Mouse (Mus musculus): ENCODE data around the gene Spats2l.

Spats2l gene

DNA sequence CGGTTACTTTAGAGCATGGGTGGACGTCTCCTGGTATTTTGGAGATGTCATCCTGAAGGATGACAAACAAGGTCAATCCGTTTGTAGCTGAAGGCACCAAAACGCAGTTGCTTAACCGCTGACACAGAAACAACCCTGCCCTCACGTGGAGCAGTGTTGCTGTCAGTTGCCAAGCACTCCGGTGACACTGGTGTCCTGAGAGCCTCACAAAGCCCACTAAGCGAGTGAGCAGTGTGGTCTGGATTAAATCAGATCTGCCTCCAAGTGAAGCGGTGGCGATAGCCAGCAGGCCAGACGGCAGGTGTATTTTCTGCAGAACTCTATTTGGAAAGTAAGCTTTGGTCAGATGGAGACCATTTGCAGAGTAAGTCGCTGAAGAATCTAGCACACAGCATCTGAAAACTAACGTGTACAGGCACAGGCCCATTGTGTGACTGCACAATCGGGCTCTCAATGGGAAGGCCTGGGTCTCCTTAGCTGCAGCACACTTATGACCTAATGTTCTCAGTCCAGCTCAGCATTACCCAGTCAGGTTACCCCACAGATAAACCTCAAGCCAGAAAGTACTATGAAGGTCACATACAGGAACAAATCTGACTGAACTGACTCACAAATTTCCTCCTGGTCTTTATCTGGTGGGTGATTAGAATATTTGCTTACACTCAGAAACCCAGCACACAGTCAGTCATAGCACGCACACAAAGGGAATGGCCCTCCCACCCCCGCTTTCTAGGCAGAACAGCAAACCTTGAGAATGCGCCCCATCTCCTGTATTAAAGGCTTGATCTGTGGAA, 51.2 kb downstream of the Spats2l start:
- no peak for DNase-seq (ENCODE audit: low read depth, low spot score)

GRCm38 (mm10) chr1:57826245-57826644, 52.3 kb downstream of the Spats2l start:
- no peak for DNase-seq (ENCODE audit: low read depth, low spot score)

- no peak for DNase-seq (ENCODE audit: low read depth, low spot score)
Measured at GRCm38 (mm10) chr1:57833145-57833544, 59.2 kb downstream of the Spats2l start.

GRCm38 (mm10) chr1:57835128-57835527, 61.2 kb downstream of the Spats2l start:
- no peak for DNase-seq (ENCODE audit: low read depth, low spot score)

DNA sequence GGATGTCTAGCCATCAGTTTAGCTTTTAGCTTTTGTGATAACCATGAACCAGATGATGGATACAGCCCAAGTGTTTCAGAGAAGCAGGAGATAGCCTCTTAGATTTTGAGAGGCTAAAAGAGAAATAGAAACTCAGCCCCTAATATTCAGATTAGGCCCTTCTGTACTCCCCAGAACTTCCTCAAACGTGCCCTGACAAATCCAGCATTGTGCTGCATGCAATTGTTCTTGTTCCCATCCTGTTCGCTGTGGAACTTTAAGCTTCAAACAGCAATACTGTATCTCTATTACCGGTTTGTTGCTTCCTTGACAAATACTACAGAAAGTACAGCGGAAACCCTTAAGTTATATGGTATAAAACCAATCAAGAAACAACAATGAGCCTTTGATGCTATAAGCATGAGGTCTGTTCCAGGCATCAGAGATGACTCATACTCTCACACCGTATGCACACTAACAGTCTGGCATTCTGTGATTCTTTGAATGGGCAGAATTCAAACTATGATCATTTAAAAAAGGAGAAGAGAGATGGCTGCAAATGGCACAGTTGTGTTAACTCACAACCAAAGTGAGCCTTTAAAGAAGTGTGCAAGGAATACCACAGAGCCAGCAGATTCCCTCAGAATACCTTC, 62.8 kb downstream of the Spats2l start:
- DNase-seq (ENCODE audit: low read depth, low spot score) = no peak

- peak; percentile 4 for DNase-seq (ENCODE audit: low read depth, low spot score)
Measured at GRCm38 (mm10) chr1:57839863-57840262, 65.9 kb downstream of the Spats2l start.

DNA sequence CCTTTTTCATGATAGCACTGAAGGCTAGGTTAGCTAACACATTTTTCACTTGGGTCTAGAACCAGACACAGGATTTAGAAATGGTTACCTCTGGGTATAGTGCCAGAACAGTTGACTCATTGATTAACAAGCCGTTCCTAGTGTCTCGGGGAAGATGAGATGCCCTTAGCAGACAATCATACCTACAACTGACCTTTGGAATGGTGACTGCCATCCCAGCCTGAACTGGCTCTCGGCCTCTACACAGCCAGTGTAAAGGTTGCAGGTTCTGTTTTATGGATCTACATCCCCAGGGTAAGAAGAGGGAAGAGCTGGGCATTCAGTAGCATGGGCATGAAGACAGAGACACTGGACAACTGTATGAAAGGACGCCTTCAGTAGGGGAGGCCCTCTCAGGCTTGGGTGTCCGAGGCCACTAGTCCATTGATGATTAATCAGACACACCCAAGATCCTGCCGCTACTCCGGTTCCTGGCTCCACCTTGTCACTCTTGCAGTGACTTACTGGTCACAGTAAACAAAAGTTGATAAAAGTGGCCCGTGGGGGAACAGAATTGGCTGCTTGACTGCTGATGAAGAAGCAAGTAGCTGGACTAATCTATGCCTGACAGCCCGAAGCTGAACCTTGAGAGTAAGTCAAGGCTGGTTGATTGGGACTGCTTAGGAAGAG, 71.2 kb downstream of the Spats2l start:
- no peak for DNase-seq (ENCODE audit: low read depth, low spot score)

DNA sequence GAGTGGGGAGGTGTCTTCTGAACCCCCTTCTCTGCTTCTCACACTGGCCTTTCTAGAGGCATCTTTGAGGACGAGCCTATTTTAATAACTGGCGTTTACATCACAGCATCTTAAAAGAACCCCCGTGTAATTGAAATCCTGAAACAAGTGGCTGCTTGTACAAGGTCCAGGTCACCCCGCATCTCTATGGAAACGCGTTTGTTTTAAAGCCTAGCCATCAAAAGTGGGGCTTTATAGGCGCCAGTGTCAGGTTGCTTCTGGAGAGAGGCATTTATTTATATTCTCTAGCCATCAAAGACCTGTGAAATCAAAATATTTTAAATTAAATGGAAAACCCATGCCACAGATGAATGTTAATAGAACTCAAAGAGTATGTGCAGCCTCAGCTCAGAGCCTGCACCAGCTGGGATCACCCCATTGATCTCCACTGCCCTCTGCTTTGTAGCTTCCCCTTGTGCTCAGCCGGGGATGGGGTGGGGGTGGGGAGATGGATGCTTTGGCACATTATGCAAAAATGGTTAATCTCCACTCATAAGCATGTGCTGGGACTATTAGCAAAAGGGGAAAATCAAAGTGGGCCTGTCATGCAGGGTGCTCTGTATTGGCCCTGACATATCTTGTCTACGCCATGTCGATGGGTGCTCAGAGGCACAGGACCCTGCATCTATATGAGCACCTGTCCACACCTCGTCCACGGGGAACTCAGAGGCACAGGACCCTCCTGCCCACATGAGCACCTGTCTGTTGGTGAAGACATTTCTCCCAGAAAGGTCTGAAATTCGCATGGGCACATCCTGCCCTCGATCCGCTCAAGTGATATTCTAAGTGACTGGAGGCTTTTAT, 73.1 kb downstream of the Spats2l start:
- no peak for DNase-seq (ENCODE audit: low read depth, low spot score)

DNA sequence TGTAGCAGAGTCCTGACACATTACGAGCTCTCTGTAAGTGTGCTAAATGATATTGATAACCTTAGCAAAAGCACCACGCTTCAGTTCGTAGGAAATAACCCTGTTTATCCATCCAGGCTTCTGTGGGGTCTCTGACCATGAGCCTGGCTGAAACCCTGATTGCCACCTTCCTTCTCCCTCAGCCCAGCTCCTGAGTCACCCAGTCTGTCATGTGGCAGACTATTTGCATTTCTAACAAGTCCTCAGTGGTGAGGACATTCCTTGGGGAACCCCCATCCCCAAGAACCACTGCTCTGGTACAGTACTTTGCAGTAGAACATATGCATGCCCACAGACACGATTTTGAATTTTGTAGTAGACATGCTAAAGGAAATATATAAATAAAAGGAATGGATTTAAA, 75.1 kb downstream of the Spats2l start:
- peak; percentile 23 for DNase-seq (ENCODE audit: low read depth, low spot score)

GRCm38 (mm10) chr1:57849916-57850315, 76.0 kb downstream of the Spats2l start:
- DNase-seq (ENCODE audit: low read depth, low spot score) = no peak

DNA sequence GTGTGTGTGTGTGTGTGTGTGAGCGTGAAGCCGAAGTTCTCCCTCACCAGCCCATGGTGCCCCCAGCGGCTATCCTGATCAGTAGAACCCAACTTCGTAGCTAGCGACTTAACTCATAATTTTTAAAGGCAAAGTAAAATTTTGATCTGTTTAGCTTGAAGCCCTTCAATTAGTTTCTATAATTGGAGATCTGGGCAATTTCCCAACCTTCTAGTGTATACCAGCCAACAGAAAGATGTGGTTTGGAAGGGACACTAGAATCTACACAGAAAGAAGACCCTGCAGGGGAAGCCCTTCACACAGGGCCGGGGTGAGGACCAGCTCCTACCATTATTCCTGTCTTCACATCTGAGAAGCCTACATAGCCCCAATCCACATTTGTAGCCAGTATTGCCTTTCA, 77.9 kb downstream of the Spats2l start:
- no peak for DNase-seq (ENCODE audit: low read depth, low spot score)

- DNase-seq (ENCODE audit: low read depth, low spot score) = no peak
Measured at GRCm38 (mm10) chr1:57852562-57853271, 78.8 kb downstream of the Spats2l start.

- DNase-seq (ENCODE audit: low read depth, low spot score) = no peak
Measured at GRCm38 (mm10) chr1:57857799-57858198, 83.8 kb downstream of the Spats2l start.

- no peak for DNase-seq (ENCODE audit: low read depth, low spot score)
Measured at GRCm38 (mm10) chr1:57862024-57862423, 88.1 kb downstream of the Spats2l start.

GRCm38 (mm10) chr1:57868651-57869050, 94.7 kb downstream of the Spats2l start:
- DNase-seq (ENCODE audit: low read depth, low spot score) = no peak

- DNase-seq (ENCODE audit: low read depth, low spot score) = no peak
Measured at GRCm38 (mm10) chr1:57872006-57872405, 98.0 kb downstream of the Spats2l start.

- no peak for DNase-seq (ENCODE audit: low read depth, low spot score)
Measured at GRCm38 (mm10) chr1:57873996-57874395, 100.0 kb downstream of the Spats2l start.

DNA sequence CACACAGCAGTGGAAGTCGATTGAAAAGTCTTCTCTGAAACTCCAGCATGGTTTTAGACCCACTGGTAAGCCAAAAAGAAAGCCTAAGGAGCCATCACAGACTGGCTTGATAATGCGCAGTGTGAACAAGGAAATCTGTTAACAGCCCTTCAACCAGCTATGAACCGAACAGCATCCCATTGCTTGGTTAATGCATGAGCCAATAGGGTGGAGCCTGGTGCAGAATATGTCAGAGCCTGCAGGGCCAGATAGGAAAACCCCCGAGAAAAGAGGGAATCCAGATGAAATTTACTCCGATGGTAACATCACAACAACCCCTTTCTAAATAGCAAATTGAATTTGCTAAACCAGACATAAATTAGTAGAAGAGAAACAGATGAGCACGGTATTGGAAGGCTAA, 101.1 kb downstream of the Spats2l start:
- DNase-seq (ENCODE audit: low read depth, low spot score) = no peak

- DNase-seq (ENCODE audit: low read depth, low spot score) = peak; percentile 8
Measured at GRCm38 (mm10) chr1:57875512-57875911, 101.5 kb downstream of the Spats2l start.

GRCm38 (mm10) chr1:57878957-57879356, 105.0 kb downstream of the Spats2l start:
- DNase-seq (ENCODE audit: low read depth, low spot score) = no peak

GRCm38 (mm10) chr1:57884867-57885266, 110.9 kb downstream of the Spats2l start:
- DNase-seq (ENCODE audit: low read depth, low spot score) = no peak
